Mouse (Mus musculus) T-cell, adult 2 months (primary cell): ENCODE measurements around the gene Kcnj6.
A peak's percentile ranks its signal among the peaks of the same experiment; 100 is the strongest.

Source experiments
- DNase-seq: peaks from one replicate; pipeline ENCODE4 v3.0.0; 2022; ENCODE audit warnings: low spot score

The Kcnj6 gene

DNA sequence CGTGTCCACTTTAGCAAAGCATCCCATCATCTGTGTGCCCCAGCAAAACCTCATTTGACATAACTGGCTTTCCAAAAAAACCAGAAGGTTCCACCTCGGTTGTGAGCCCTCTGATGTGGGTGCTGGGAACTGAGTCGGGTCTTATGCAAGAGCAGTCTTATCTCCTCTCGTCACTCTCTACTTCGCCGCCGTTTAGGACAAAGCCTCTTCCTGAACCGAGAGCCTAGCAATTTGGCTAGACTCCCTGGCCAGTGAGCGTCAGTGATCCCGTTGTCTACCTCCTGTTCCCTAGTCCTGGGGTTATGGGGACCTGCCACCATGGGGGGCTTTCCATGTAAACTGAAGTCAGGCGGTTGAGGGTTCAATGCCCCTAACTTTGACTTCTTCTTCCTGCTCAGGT, 280.4 kb downstream of the Kcnj6 start:
- DNase-seq: no peak

DNA sequence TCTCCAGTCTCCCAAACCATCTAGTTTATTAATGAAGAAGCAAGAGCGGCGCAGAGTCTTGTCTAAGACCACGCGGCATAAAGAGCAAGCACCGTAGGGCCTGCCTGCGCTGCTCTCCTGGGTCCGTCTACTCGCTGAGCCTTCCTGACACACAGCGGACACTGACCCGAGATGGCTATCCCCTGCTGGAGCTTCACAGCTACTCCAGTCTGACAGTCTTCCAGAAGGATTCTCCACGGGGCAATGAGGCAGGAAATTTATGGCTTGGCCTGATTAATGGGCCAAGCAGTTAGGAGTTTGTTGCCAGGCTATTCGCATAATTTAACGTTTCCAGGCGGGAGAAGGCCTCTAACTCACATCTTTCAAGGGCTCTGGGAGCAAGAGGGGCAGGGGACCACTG, 283.0 kb downstream of the Kcnj6 start:
- no peak for DNase-seq

- peak; percentile 86 for DNase-seq
These were observed 283.9 kb downstream of the Kcnj6 start for GRCm38 (mm10) chr16:94713480-94714094.

- no peak for DNase-seq
These were observed 295.5 kb downstream of the Kcnj6 start for GRCm38 (mm10) chr16:94701971-94702370.

- no peak for DNase-seq
These were observed 296.4 kb downstream of the Kcnj6 start for GRCm38 (mm10) chr16:94701141-94701540.
